Mouse (Mus musculus) skeletal muscle tissue, postnatal 0 days (tissue): ENCODE measurements around the gene Unc45a. TPM values are rescaled to one million over a fixed set of nuclear protein-coding genes. Genes with fewer than 3 reads are reported as not detected.

Source experiments
- polyA plus RNA-seq: library from polyadenylated mRNA; unstranded; fragments of >200 nt; fragmentation: Nextera tagmentation; extraction: Ambion mirVana; gene quantifications from 2 replicates; pipeline ENCODE4 v1.2.1, GENCODE M21; 2015

The Unc45a gene
- 13.4 and 14.3 TPM in 2 replicates for polyA plus RNA-seq

GRCm38 (mm10) chr7:80340793-80341192 is at the start of gene Unc45a:
Gene Unc45a, minus strand, starts transcription at chr7:80341005.

GRCm38 (mm10) chr7:80387633-80388543 is 47.1 kb upstream of the Unc45a start, which contains the start of gene Fes:
Gene Fes, minus strand, starts transcription at chr7:80387946.

GRCm38 (mm10) chr7:80371041-80371751 is 30.4 kb upstream of the Unc45a start, which contains the start of gene Man2a2:
Gene Man2a2, minus strand, starts transcription at chr7:80371375.

GRCm38 (mm10) chr7:80342858-80343257 is 2.1 kb upstream of the Unc45a start, which contains the start of gene Hddc3:
Gene Hddc3, plus strand, starts transcription at chr7:80343104.

GRCm38 (mm10) chr7:80324043-80324815 is 16.6 kb downstream of the Unc45a start, which contains the start of gene Rccd1:
Gene Rccd1, minus strand, starts transcription at chr7:80324454.

GRCm38 (mm10) chr7:80294062-80294763 is 46.6 kb downstream of the Unc45a start, which contains the start of gene Prc1:
Gene Prc1, plus strand, starts transcription at chr7:80294450.

Other genes with a start within 250 kb of the Unc45a start
- gene Idh2, start 225.6 kb downstream of the Unc45a start, polyA plus RNA-seq = 691 and 763 TPM in 2 replicates
- 3.1 and 4.7 TPM in 2 replicates for gene Sema4b, start 154.2 kb downstream of the Unc45a start, polyA plus RNA-seq
- gene Cib1, start 108.2 kb downstream of the Unc45a start, polyA plus RNA-seq = 23.7 and 30.6 TPM in 2 replicates
- 1.6 and 2.0 TPM in 2 replicates for gene Gdpgp1, start 108.1 kb downstream of the Unc45a start, polyA plus RNA-seq
- gene Ttll13, start 94.6 kb downstream of the Unc45a start, polyA plus RNA-seq = 0.69 and 0.96 TPM in 2 replicates
- gene Ngrn, start 79.8 kb downstream of the Unc45a start, polyA plus RNA-seq = 36.0 and 36.6 TPM in 2 replicates
- gene Vps33b, start 71.4 kb downstream of the Unc45a start, polyA plus RNA-seq = 3.1 and 3.9 TPM in 2 replicates
- 27.3 and 29.1 TPM in 2 replicates for gene Prc1, start 46.6 kb downstream of the Unc45a start, polyA plus RNA-seq
- gene Rccd1, start 16.6 kb downstream of the Unc45a start, polyA plus RNA-seq = 3.5 and 4.3 TPM in 2 replicates
- gene Hddc3, start 2.1 kb upstream of the Unc45a start, polyA plus RNA-seq = 13.9 and 14.1 TPM in 2 replicates
- gene Man2a2, start 30.4 kb upstream of the Unc45a start, polyA plus RNA-seq = 11.9 and 15.5 TPM in 2 replicates
- gene Fes, start 46.9 kb upstream of the Unc45a start, polyA plus RNA-seq = 10.1 and 10.8 TPM in 2 replicates
- gene Furin, start 64.4 kb upstream of the Unc45a start, polyA plus RNA-seq = 12.1 and 13.6 TPM in 2 replicates
- 2.7 and 3.3 TPM in 2 replicates for gene Blm, start 194.1 kb upstream of the Unc45a start, polyA plus RNA-seq